Mouse (Mus musculus) midbrain, embryonic 10.5 days (tissue): Measurements from ENCODE around the gene Ppm1j. TPM values are rescaled to one million over a fixed set of nuclear protein-coding genes. Genes with fewer than 3 reads are reported as not detected.
A peak's percentile ranks its signal among the peaks of the same experiment; 100 is the strongest.

Experiments used
- DNase-seq: peaks from one replicate; pipeline ENCODE4 v3.0.0-alpha.2; 2017; ENCODE audit warnings: low spot score
- H3K27ac ChIP-seq: fragments of 300-500 bp; sonication (generic); replicated peaks from 2 replicates; pipeline ENCODE4 v1.5.1; 2016; ENCODE audit warnings: mild to moderate bottlenecking
- H3K27me3 ChIP-seq: fragments of 300-500 bp; sonication (generic); 2 replicates; pipeline ENCODE4 v1.6.1; 2016; ENCODE audit warnings: low read depth, mild to moderate bottlenecking; ENCODE audit not compliant: poor library complexity, severe bottlenecking
- H3K36me3 ChIP-seq: fragments of 300-500 bp; sonication (generic); 2 replicates; pipeline ENCODE4 v1.6.1; 2016; ENCODE audit warnings: mild to moderate bottlenecking, moderate library complexity
- H3K4me1 ChIP-seq: fragments of 300-500 bp; sonication (generic); 2 replicates; pipeline ENCODE4 v1.6.1; 2016
- H3K4me3 ChIP-seq: fragments of 300-500 bp; sonication (generic); 2 replicates; pipeline ENCODE4 v1.5.1; 2016; ENCODE audit warnings: mild to moderate bottlenecking, moderate library complexity
- H3K9me3 ChIP-seq: fragments of 300-500 bp; sonication (generic); replicated peaks from 2 replicates; pipeline ENCODE4 v1.6.1; 2016; ENCODE audit warnings: mild to moderate bottlenecking
- WGBS: fragments of 180-500 bp; shearing (Covaris S2); methylation state at CpG from one replicate; pipeline ENCODE4 v1.1.7; 2016; 5-methylcytosine and 5-hydroxymethylcytosine counted together
- polyA plus RNA-seq: library from polyadenylated mRNA; unstranded; fragments of >200 nt; fragmentation: Nextera tagmentation; extraction: Ambion mirVana; gene quantifications from 2 replicates; pipeline ENCODE4 v1.2.1, GENCODE M21; 2016

The Ppm1j gene
- polyA plus RNA-seq, 1 experiment from 2014 or later: 1.2 TPM

- peaks cover 48% of the 10 kb centered on the region for H3K4me1 ChIP-seq
- WGBS: under 1% methylated on average over 44 of the region's 52 CpGs
- H3K27ac ChIP-seq: peak overlapping the region; percentile 86
Measured at GRCm38 (mm10) chr3:104788561-104789311, 7.9 kb downstream of the Ppm1j start.

GRCm38 (mm10) chr3:104789312-104789605 is 8.4 kb downstream of the Ppm1j start:
- peaks cover 60% of the 10 kb centered on the region for H3K27me3 ChIP-seq
- peak overlapping the region; percentile 65 for H3K4me3 ChIP-seq
- peaks cover 53% of the 10 kb centered on the region for H3K4me1 ChIP-seq
- H3K9me3 ChIP-seq: no peaks in the 10 kb centered on the region
- no peak for DNase-seq
- peak overlapping the region; percentile 86 for H3K27ac ChIP-seq
- WGBS: 2% methylated on average over 10 of the region's 10 CpGs
- H3K36me3 ChIP-seq: peaks cover 25% of the 10 kb centered on the region

More at GRCm38 (mm10) chr3:104788561-104789311, 7.9 kb downstream of the Ppm1j start:
- Histone ChIP-seq H3K9me3 (no peaks in the 10 kb centered on the region), H3K27me3 (peaks cover 65% of the 10 kb centered on the region), H3K36me3 (peaks cover 20% of the 10 kb centered on the region), H3K4me3 (peak overlapping the region; percentile 65)
- peak; percentile 88 for DNase-seq

GRCm38 (mm10) chr3:104789822-104790221 is 9.0 kb downstream of the Ppm1j start:
- peaks cover 28% of the 10 kb centered on the region for H3K36me3 ChIP-seq
- H3K27me3 ChIP-seq: peaks cover 54% of the 10 kb centered on the region
- no peaks in the 10 kb centered on the region for H3K9me3 ChIP-seq
- DNase-seq: no peak
- 33% methylated on average over 13 of the region's 13 CpGs for WGBS
- peak overlapping the region; percentile 65 for H3K4me3 ChIP-seq
- H3K4me1 ChIP-seq: peaks cover 59% of the 10 kb centered on the region
- peak overlapping the region; percentile 86 for H3K27ac ChIP-seq

DNA sequence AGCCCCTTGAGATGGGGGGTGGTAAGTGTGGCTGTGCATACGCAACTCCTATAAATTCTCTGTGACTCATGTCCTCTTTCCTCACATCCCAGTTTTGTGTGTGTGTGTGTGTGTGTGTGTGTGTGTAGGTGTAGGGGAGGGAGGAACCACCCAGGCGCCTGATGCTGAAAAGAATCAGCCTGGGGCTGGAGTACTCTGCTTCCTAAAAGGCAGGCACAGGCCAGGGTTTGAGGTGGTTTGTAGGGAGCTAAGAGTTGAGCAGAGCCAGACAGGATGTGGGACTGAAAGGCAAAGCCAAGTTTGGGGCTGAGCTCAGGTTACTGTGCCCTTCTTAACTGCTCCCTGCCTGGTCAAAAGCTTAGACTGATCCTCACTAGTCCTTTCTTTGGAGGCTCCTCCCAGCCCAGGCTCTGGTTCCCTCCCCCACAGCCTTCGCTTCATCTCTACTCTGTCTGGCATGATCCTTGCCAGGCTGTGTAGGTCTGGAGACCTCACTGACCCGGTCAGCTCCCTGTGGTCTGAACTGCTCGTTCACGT is 9.6 kb downstream of the Ppm1j start:
- Histone ChIP-seq H3K27ac (peak overlapping the region; percentile 66), H3K4me1 (peaks cover 65% of the 10 kb centered on the region)
- DNase-seq: peak; percentile 48

GRCm38 (mm10) chr3:104791017-104791416 is 10.2 kb downstream of the Ppm1j start:
- 31% methylated on average over 4 of the region's 4 CpGs for WGBS
- Histone ChIP-seq H3K9me3 (no peaks in the 10 kb centered on the region), H3K27me3 (peaks cover 42% of the 10 kb centered on the region), H3K27ac (peak overlapping the region; percentile 66), H3K36me3 (peaks cover 40% of the 10 kb centered on the region), H3K4me1 (peaks cover 71% of the 10 kb centered on the region), H3K4me3 (peak overlapping the region; percentile 65)
- no peak for DNase-seq

More for the DNA sequence above, 9.6 kb downstream of the Ppm1j start:
- H3K4me3 ChIP-seq: peak overlapping the region; percentile 65
- peaks cover 35% of the 10 kb centered on the region for H3K36me3 ChIP-seq
- 27% methylated on average over 6 of the region's 6 CpGs for WGBS
- peaks cover 48% of the 10 kb centered on the region for H3K27me3 ChIP-seq
- H3K9me3 ChIP-seq: no peaks in the 10 kb centered on the region

GRCm38 (mm10) chr3:104791671-104792070 is 10.8 kb downstream of the Ppm1j start:
- Histone ChIP-seq H3K36me3 (peaks cover 45% of the 10 kb centered on the region), H3K9me3 (no peaks in the 10 kb centered on the region), H3K27ac (no peak overlapping the region), H3K4me3 (no peak overlapping the region), H3K4me1 (peaks cover 72% of the 10 kb centered on the region), H3K27me3 (peaks cover 35% of the 10 kb centered on the region)
- no peak for DNase-seq
- 93% methylated on average over 8 of the region's 8 CpGs for WGBS

DNA sequence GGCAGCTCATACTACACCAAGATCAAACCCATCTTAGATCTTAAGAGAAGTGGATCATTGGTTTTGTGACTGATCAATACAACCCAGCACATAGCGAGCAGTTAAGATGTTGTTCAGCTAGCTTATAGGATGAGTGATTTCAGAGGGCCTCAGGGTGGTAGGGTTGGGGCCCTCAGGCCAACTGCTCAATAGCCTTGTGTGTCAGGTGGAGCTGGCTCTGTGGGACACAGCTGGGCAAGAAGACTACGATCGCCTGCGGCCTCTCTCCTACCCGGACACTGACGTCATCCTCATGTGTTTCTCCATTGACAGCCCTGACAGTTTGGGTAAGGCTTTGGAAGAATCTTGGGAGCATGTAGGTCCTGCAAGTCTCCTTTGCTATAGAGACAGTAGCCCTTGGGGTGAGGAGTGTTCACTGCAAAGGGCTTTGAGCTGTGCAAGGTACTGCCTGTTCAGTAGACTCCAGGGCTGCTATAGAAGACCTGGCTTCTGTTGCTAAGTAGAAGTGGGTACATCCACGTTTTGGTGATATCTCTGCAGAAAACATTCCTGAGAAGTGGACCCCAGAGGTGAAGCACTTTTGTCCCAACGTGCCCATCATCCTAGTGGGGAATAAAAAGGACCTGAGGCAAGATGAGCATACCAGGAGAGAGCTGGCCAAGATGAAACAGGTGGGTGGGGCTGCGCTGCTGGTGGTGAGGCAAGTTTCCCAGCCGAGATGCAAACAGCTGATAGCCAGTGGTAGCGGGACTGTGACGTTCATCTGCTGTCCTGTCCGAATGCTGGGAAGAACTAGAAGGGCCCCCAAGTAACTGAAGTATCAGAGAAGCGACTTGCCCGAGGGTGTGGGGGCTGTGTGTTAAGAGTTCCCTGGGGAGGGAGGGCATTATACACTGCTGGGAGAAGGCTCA is 11.8 kb downstream of the Ppm1j start:
- H3K4me1 ChIP-seq: peaks cover 72% of the 10 kb centered on the region
- no peak overlapping the region for H3K27ac ChIP-seq
- WGBS: 82% methylated on average over 15 of the region's 15 CpGs
- peaks cover 26% of the 10 kb centered on the region for H3K27me3 ChIP-seq
- no peak for DNase-seq
- H3K9me3 ChIP-seq: no peaks in the 10 kb centered on the region
- H3K36me3 ChIP-seq: peaks cover 50% of the 10 kb centered on the region
- no peak overlapping the region for H3K4me3 ChIP-seq

DNA sequence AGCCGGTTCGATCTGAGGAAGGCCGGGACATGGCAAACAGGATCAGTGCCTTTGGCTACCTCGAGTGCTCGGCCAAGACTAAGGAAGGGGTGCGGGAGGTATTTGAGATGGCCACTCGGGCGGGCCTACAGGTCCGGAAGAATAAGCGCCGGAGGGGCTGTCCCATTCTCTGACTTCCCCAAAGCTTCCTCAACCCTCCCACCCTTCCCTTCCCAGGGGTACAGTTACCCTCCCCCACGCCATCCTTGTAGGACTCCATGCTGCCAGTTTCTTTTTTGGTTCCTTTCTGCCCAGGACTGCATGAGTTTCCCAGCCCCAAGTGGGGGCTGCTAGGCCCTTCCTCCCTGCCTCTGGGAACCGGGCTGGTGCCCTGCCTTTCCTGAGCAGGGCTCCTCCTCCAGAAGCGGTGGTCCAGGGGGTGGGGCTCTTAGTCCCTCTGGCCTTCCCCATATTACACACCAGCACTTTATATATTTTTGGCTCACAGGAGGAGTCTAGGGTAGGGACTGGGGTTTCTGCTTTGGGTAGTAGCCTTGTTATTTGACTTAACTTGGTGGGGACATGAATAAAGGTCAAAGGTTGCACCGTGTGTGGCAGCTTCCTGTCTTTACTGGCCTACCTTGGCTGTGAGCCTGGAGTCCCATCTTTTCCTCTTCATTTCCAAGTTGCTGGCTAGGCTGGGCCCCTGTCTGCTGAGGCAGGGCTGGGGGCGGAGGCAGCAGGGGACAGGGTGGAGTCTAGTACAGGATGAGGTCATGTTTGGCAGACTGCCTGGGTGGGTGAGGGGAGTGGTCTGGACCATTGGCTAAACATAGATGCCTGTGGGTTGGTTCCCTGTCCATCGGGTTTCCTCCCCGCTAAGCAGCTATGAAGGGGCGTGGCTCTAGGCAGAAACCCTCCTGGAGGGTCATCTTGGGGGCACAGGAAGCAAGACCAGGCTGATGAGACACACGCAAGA is 13.3 kb downstream of the Ppm1j start:
- H3K4me1 ChIP-seq: peaks cover 62% of the 10 kb centered on the region

DNA sequence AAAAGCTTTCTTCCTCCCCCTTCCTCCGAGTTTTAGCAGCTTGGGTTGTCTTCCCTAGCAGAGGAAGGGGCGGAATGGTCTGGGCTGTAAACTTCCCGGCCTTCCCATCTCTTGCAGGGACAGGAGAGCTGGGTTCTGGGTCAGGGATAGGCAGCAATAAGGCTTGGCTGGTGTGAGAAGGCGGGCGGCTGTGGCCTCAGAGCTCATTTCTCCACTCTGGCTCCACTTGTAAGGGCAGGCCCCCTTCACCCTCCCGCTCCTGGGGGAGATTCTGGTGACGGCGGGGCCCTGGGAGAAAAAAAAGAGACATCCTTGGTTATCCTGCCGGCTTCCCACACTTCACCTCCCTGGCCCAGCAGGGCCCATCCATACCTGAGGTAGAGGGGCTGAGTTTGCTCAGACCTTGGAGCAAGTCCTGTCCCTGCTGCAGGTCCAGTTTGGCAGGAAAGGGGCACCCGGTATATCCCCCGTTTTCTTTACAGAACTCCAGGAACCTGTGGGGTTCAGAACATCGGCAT is 14.2 kb downstream of the Ppm1j start:
- H3K27me3 ChIP-seq: peaks cover 12% of the 10 kb centered on the region
- no peak for DNase-seq
- H3K9me3 ChIP-seq: no peaks in the 10 kb centered on the region
- H3K27ac ChIP-seq: peak overlapping the region; percentile 67
- 79% methylated on average over 12 of the region's 12 CpGs for WGBS
- peaks cover 51% of the 10 kb centered on the region for H3K36me3 ChIP-seq
- H3K4me1 ChIP-seq: peaks cover 53% of the 10 kb centered on the region
- no peak overlapping the region for H3K4me3 ChIP-seq

More for the DNA sequence above, 13.3 kb downstream of the Ppm1j start:
- peaks cover 19% of the 10 kb centered on the region for H3K27me3 ChIP-seq
- peak overlapping the region; percentile 67 for H3K27ac ChIP-seq
- WGBS: 67% methylated on average over 20 of the region's 20 CpGs
- no peak overlapping the region for H3K4me3 ChIP-seq
- H3K9me3 ChIP-seq: no peaks in the 10 kb centered on the region
- peak; percentile 77 for DNase-seq
- H3K36me3 ChIP-seq: peaks cover 50% of the 10 kb centered on the region

- Histone ChIP-seq H3K27ac (no peak overlapping the region), H3K36me3 (peaks cover 58% of the 10 kb centered on the region), H3K4me1 (peaks cover 45% of the 10 kb centered on the region), H3K27me3 (peaks cover 5% of the 10 kb centered on the region; the same call in 1 of the 2 replicates), H3K9me3 (no peaks in the 10 kb centered on the region), H3K4me3 (no peak overlapping the region)
- 82% methylated on average over 15 of the region's 15 CpGs for WGBS
- no peak for DNase-seq
Measured at GRCm38 (mm10) chr3:104795661-104796340, 14.9 kb downstream of the Ppm1j start.

- Histone ChIP-seq H3K27me3 (no peaks in the 10 kb centered on the region), H3K4me1 (peaks cover 38% of the 10 kb centered on the region), H3K27ac (no peak overlapping the region), H3K9me3 (no peaks in the 10 kb centered on the region), H3K36me3 (peaks cover 60% of the 10 kb centered on the region), H3K4me3 (no peak overlapping the region)
- 91% methylated on average over 15 of the region's 15 CpGs for WGBS
- no peak for DNase-seq
Measured at GRCm38 (mm10) chr3:104796430-104797082, 15.7 kb downstream of the Ppm1j start.
